Mouse (Mus musculus): Measurements from ENCODE around the gene Gpc1. TPM values are rescaled to one million over a fixed set of nuclear protein-coding genes. Genes with fewer than 3 reads are reported as not detected.

Gpc1 gene
- polyA plus RNA-seq, 1 experiment from 2014 or later = 25.0 TPM

MicroRNAs within 50 kb of the gene (microRNA counts, 519-probe panel; counts per million panel counts)
- 2,897 counts per million, percentile 72 among the panel's probes with 10 or more counts for microRNA mmu-miR-149

Small RNA genes within 50 kb of the gene (microRNA-seq; reads per million reads assigned to microRNA genes)
- gene Mir149 = 3,156 reads per million, percentile 84 among the genes with 10 or more reads in this experiment

Other genes with a start within 250 kb of the Gpc1 start
- not detected in 2 replicates for gene Olfr1412, start 245.9 kb upstream of the Gpc1 start, polyA plus RNA-seq (2015; fragmentation: Nextera tagmentation; extraction: Ambion mirVana)
- gene Olfr1411, start 237.2 kb upstream of the Gpc1 start, polyA plus RNA-seq (2015; fragmentation: Nextera tagmentation; extraction: Ambion mirVana) = not detected in 2 replicates
- gene Olfr1410, start 225.9 kb upstream of the Gpc1 start, polyA plus RNA-seq (2015; fragmentation: Nextera tagmentation; extraction: Ambion mirVana) = not detected in 2 replicates
- not detected in 2 replicates for gene Olfr12, start 213.9 kb upstream of the Gpc1 start, polyA plus RNA-seq (2015; fragmentation: Nextera tagmentation; extraction: Ambion mirVana)
- gene Cops9, start 189.7 kb upstream of the Gpc1 start, polyA plus RNA-seq (2015; fragmentation: Nextera tagmentation; extraction: Ambion mirVana) = 371 and 387 TPM in 2 replicates
- gene Otos, start 182.8 kb upstream of the Gpc1 start, polyA plus RNA-seq (2015; fragmentation: Nextera tagmentation; extraction: Ambion mirVana) = 0.31 TPM in 1 of 2 replicates, not detected in the other
- gene Ankmy1, start 71.3 kb downstream of the Gpc1 start, polyA plus RNA-seq (2015; fragmentation: Nextera tagmentation; extraction: Ambion mirVana) = 0.06 and 0.13 TPM in 2 replicates
- gene Dusp28, start 75.3 kb downstream of the Gpc1 start, polyA plus RNA-seq (2015; fragmentation: Nextera tagmentation; extraction: Ambion mirVana) = 13.3 and 14.3 TPM in 2 replicates
- 14.3 and 22.2 TPM in 2 replicates for gene Rnpepl1, start 79.1 kb downstream of the Gpc1 start, polyA plus RNA-seq (2015; fragmentation: Nextera tagmentation; extraction: Ambion mirVana)
- 31.1 and 32.1 TPM in 2 replicates for gene Capn10, start 102.7 kb downstream of the Gpc1 start, polyA plus RNA-seq (2015; fragmentation: Nextera tagmentation; extraction: Ambion mirVana)
- 8.4 and 11.5 TPM in 2 replicates for gene Gpr35, start 119.2 kb downstream of the Gpc1 start, polyA plus RNA-seq (2015; fragmentation: Nextera tagmentation; extraction: Ambion mirVana)
- 8.3 and 11.8 TPM in 2 replicates for gene Aqp12, start 174.7 kb downstream of the Gpc1 start, polyA plus RNA-seq (2015; fragmentation: Nextera tagmentation; extraction: Ambion mirVana)

All from intestine, embryonic 16.5 days (tissue).